Mouse (Mus musculus): ENCODE results near the gene Tfrc.

The Tfrc gene

DNA sequence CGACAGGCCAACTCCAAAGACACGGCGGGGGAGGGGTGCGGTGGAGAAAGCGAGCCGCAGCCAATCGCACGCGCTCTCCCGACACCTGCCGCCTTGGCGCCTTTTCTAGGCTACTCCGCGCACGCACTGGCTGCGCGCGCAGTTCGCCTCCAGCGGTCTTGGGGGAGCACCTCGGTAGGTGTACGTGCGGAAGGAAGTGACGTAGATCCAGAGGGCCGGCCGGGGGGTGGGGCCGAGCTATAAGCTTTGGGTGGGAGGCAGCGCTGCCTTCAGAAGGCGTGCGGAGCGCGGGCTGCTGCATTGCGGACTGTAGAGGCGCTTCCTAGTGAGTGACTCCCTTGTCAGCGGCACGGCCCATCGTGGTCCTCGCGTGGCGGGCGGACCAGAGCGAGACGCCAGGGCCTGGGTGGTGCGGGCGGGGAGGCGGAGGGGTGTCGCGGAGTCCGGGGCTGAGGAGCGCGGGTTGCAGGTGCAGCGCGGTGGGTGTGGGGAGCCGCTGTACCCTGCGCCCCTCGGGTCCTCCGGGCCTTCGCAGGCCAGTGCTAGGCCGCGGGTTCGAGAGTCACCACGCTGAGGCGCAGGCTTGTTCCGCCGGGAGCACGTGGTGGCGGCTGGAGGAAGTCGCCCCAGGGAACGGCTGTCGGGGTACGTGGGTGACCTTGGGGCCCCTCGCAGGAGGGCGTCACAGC, at the start of gene Tfrc:
Gene Tfrc (plus strand): TSS at position 209 of the 689 bp plus-strand sequence.
- in situ Hi-C loops (cut with MboI, MseI) = loop anchor here (5.0 kb wide), 4 partner anchors 52 to 497 kb away; no protein-coding TSS in a partner anchor

DNA sequence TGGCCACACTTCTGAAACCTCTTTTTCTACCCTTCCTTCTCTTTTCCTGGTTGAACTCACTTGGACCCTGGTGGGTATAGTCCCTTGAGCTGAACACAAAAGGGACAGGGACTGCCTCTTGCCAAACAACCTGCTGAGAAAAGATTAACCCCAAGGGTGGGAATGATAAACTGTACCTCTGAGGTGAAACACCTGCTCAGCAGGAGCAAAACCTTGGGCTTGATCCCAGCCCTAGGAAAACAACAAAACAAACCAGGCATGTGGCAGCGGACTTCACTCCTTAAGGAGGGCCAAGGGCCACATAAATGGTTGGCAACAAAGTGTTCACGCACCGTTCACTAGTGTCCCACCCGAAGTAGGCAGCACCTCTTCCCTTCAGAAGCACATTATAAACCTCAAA, 49.2 kb upstream of the Tfrc start:
- in situ Hi-C loops (cut with MboI, MseI) = loop anchor here in 1 of 2 experiments (5.0 to 25.0 kb wide), 2 partner anchors 48 to 953 kb away; partner anchors contain the start of genes Slc12a8 and Tfrc

DNA sequence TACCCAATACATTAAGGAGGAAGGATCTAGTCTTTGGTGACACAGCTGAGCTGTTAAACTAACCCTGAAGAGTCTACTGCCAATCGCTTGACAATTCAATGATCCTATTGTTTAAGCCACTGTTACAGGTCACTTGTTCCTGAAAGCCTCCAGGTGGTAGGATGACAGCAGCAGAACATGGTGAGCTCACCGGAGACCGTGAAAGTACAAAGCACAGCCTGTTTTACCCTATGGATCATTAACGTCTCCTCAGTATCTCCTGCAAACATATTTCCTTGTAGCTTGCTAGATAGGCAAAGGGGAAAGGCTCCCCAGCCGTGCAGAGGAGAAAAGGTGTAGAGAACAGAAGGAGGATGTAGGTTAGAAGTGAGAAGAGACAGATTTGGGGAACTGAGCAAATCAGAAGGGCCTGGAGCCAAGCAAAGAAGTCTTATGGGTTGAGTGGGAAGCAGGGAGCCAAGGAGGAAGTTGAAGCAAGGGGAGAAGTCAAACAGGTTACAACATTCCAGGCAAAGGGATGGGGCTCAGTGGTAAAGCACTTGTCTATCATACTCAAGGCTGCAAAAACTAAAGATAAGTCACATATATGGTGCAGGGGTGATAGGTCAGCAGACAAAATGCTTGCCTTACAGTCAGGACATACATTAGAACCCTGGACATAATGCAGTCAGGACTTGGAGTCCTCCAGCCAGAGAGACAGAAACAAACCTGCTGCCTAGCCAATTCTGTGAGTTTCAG, 45.5 kb upstream of the Tfrc start:
- in situ Hi-C loops (cut with MboI, MseI) = loop anchor here (10.0 to 25.0 kb wide), 2 partner anchors 949 to 1528 kb away; partner anchors contain the start of gene Slc12a8 (in 1 of the 2)

DNA sequence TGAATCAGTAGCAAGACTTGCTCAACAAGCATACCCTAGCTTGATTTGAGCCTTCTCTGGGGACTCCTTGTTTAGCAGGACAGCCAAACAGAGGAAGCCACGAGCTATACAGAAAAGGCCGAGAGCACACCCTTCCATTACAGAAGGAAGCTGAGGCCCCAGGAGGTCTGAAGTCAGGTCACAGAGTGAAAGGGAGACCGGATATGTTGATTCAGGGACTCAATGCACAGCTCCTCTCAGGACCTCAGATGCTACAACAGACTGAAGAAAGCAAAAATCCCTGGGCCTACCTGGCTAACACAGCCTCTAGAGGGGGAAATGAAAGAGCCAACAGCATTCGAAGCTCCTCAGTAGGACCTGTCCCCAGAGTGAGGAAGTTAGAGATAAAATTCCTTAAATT, 41.4 kb upstream of the Tfrc start:
- in situ Hi-C loops (cut with MboI, MseI) = loop anchor here (10.0 to 25.0 kb wide), 2 partner anchors 945 to 1532 kb away; partner anchors contain the start of gene Slc12a8 (in 1 of the 2)

DNA sequence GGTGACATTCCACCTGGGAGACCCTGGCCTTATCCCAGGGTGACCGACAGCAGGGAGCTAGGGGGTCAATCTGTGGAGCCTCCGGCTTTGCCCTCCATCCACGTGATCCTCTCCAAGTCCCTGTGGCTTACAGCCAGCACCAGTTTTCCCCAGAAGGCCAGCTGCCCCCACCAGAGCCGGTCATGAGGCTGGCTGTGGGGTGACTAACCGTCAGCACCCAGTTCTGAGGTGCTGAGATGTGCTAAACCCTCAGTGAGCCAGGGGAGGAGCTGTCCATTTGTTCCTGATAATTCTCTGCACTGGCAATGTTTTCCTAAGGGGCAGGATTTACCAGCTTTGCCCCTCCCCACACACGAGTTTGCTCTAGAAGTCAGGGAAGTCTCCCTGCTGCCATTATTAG, 40.3 kb upstream of the Tfrc start:
- in situ Hi-C loops (cut with MboI, MseI) = loop anchor here (10.0 to 25.0 kb wide), 2 partner anchors 944 to 1534 kb away; partner anchors contain the start of gene Slc12a8 (in 1 of the 2)

DNA sequence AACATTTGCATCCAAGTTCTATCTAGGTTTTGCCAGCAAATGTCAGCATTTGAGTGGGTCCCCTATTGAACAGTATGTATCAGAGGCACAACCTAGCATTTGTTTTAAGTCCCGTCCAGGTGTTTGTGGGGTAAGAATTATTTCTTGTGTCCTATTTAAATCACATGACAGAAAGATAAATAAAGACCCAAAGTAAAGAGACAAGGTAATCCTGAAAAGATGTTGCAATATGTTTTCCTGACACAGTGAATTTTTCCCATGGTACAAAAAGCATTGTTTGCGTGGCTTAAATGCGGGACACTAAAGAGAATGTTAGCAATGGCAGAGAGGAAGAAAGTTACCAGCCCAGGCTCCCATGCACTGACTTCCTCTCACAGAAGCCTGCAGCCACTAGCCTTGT, 38.7 kb upstream of the Tfrc start:
- in situ Hi-C loops (cut with MboI, MseI) = loop anchor here in 1 of 2 experiments (25.0 kb wide), 1 partner anchor 942 kb away; the partner anchor contains the start of gene Slc12a8

DNA sequence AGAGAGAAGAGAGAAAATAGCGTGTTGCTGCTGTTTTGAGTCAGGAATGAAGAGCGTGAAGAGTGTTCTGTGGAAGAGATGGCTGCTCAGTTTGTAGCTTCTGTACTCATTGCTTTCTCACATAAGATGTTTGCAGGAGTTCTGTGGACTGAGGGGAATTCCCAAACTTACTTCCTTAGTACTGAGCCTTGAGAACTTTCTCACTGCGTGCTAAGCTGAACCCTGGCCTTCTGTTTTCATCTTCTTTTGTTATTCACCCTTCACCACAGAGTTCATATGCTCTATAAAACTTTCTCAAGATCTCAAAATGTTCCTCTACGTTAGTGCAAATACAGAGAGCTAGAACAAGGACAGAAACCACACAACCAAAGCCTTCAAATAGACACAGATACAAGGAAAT, 36.2 kb upstream of the Tfrc start:
- in situ Hi-C loops (cut with MboI, MseI) = loop anchor here in 1 of 2 experiments (25.0 kb wide), 1 partner anchor 940 kb away; the partner anchor contains the start of gene Slc12a8

DNA sequence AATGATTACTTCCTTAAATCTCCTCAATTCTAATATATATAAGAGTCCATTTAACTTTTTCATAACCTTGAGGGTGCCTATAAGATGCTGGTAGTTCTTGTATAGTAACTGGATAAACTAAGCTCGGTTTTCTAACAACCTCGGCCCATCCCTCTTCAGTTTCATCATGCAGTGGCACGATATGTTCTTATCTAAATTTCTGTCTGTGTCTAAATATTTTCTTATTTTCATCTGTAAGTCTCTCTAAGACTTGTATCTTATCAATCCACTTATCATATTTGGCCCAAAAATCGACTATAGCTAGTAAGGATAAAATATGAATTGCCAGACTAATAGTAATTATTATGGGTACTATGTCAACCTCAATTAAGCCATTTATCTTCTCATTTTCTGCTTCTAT, 22.2 kb upstream of the Tfrc start:
- in situ Hi-C loops (cut with MboI, MseI) = no loop called here

DNA sequence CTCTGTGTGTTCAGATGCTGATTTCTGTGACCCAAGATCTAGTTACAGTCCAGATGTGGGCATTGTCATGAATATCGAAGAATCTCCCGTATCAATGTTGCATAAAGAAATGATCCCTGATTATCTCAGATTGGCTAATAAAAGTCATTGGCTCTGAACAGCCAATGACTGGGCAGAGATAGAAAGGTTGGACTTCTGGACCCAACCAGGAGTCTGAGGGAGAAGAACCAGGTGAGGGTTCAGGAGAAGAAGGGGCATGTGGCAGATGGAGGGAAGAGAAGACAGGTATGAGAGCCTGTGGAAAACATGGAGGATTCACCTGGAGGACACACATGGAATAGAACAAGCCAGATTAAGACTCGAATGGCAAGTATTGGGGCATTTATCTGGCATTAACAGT, 20.2 kb upstream of the Tfrc start:
- in situ Hi-C loops (cut with MboI, MseI) = no loop called here

DNA sequence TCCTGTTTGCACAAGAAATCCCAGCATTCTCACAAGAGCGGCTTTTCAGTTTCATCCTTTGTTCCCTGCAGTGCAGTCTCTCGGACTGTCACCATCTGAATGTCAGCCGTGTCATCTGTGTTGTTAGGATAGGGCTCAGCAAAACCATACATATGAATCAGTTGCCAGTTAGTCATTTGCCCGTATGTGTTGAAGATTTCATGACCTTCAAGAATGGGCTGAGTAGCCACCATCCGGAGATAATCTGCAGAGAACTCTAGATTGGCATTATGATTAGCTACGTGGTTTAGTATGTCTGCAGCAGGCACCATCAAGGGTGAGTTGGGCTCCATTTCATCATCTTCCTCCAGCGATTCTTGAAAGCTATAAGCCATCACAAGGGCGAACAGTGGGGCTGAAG, 17.2 kb upstream of the Tfrc start:
- in situ Hi-C loops (cut with MboI, MseI) = no loop called here

DNA sequence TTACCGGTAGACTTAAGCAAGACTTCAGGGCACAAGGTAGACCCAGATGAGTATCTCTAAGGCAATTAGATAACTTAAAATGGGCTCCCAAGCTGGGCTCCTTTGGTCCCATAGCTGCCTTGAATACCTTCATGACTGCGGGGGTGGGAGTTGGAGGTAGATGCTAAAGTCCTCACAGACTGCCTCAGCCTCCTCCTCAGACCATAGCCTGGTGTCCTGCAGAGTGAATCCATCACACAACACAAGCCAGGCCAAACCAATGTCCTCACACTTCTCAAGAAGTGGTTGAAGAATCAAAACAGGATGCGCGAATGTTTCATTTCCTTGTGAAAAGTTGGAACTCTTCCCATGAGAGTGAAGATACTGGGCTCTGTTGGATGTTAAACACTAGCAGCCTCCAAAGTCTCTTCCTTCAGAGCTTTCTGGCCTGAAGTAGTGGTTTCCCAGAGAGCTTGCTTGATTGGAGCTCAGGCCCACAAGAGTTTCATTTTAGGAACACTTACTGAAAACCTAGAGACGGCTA, 15.4 kb upstream of the Tfrc start:
- in situ Hi-C loops (cut with MboI, MseI) = no loop called here

DNA sequence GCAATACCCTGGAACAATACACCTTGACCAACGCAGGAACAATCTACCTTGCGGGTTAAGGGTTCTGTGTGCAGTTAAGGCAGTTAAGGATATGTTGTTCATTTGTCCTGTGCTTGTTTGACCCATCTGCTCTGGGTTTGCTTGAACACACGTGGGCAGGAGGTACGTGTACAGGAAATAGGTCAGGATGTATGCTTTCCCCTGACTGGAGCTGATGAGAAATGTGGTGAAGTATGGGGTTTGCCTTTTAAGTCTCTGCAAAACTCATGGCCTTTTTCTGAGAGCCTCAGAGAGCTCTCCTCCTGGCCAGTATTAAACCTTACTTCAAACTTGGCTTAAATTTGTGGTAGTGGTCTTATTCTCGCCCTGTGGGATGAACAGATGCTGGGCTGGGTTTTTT, 14.8 kb upstream of the Tfrc start:
- in situ Hi-C loops (cut with MboI, MseI) = no loop called here

DNA sequence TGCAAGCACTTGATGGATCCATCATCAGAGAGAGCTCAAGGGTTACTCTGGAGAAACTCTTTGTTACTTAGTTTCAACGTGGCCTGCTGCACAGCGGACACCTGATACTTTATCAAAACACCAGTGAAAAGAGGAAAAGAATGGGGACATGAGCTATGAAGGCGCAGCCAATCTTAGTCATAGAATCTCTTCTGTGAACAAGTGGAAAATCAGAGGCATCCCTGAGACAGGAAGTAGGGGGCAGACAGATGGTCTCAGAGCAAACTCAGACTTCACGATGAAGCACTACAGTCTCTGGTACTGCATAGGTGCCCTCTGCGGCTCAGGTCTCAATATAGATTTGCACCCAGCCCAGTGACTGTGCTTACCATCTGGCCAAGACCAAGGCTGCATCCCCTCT, 14.0 kb upstream of the Tfrc start:
- in situ Hi-C loops (cut with MboI, MseI) = no loop called here

DNA sequence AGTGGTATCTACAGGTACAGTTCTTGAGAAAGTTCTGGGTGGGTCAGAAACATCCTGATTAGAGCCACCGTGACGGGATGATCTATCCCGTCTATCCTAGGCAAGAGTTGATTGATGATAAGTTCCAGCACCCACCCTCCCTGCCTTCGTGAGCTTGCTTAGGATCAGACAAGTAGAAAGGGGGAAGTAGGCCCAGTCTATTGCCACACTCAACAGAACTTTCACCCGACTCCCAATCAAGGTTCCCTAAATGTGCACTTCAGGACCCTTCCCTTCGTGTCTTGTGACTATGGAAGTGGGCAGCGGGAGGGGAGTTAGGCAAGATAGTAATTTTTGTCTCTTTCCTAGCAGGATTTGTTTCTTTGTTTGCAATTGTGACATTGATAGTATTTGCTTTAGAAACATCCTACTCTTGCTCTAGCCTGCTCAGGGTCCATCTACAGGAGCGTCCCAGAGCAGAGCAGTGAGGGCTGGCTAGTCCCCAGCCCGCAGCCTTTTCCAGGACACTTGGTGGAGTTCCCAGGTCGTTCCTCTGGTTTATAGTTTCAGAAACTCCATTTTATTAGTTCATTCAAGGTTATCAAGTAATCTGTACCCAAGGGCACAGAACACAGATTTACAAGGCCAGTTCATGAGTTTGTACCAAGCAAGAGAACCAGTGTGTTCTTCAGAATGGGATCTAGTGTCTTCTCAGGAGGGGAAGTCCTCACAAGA, 13.4 kb upstream of the Tfrc start:
- in situ Hi-C loops (cut with MboI, MseI) = no loop called here

DNA sequence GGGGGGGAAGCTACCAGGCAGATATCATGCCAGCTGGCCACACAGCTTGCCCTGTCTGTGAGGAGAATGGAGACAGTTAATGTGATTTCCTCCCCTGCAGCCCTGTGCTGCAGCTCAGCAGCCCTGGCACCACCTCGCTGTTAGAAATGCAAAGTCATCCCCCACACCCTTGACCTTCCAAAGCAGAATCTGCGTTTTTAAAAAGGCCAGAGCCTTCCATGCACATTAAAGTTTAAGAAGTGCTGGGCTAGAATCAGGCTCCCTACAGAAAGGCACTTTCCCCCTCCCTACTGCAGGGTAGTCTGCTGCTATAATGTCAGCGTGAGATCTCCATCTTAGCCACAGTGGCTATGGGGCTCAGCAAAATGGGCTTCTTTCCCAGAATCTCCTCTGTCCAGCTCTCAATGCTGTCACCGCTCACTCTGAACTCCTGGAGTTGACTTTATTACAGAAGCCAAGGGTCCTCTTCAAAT, 10.8 kb upstream of the Tfrc start:
- in situ Hi-C loops (cut with MboI, MseI) = no loop called here

DNA sequence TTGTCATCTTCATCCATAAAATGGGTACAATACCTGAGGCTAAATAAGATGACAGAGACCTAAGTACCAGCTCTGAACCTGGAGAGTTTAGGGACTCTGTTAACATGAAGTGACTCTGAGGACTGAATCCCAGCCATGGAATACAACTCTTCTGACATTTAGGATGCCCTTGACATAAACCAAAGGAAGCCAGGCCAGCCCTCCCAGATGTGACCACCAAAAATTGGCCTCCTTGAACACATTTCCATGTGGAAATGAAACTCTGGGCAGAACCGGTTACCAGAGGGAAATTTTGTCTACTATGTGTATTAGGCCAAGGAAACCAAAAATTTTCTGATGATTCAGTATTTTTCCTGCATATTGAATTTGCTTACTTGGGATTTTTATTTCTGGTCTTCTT, 9.6 kb upstream of the Tfrc start:
- in situ Hi-C loops (cut with MboI, MseI) = no loop called here

DNA sequence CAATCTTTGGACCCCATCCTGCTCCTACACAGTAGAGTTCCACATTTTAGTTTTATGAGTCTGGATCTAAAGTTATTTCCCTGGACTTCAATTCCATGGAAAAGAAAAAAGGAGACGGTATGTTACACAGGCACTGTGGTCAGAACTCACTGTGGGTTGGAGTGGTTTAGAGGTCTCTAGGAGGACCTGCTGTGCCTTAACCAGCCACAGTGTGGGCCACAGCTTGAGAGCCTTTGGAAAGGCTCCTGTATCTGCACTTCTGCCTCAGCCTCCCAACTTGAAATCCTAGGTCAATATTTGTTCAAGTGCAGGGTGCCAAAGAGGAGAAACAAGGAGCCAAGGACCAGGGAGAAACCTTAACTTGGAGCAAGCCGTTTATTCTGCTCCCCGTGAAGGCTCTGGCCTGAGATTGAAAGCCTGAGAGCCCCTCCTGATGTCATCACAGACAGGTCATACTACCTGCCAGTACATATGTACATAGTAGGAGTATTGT, 6.5 kb upstream of the Tfrc start:
- in situ Hi-C loops (cut with MboI, MseI) = no loop called here

DNA sequence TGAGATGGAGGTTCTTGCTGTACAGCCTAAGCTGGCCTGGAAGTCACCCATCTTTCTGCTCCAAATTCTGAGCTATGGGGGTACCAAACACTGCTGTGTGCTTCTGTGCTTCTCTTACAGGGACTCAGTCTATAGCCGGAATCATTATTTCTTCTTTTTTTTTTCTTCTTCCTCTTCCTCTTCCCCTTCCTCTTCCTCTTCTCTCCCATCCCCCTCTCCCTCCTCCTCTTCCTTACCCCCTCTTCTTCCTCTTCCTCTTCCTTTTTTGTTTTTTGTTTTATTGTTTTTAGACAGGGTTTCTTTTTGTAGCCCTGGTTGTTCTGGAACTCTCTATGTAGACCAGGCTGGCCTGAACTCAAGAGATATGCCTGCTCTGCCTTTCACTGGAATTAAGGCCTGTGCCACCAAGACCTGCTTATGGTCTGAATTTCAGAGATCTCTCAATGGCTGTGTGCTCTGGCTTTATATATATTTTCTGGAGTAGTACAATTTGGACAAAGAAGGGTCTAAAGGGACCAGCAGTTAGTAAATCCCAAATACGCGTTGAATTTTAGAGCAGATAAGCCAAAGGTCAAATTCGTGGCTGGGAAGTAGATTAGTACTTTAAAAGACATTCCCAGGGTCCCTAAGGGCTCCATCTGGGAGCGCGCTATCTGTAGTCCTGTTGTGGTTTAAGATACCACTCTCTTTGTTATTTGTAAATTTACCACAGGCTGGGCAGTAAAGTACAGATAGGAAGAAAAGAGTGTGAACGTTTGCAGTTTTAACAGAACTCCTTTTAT, 967 bp upstream of the Tfrc start:
- in situ Hi-C loops (cut with MboI, MseI) = loop anchor here (5.0 kb wide), 4 partner anchors 50 to 495 kb away; no protein-coding TSS in a partner anchor

DNA sequence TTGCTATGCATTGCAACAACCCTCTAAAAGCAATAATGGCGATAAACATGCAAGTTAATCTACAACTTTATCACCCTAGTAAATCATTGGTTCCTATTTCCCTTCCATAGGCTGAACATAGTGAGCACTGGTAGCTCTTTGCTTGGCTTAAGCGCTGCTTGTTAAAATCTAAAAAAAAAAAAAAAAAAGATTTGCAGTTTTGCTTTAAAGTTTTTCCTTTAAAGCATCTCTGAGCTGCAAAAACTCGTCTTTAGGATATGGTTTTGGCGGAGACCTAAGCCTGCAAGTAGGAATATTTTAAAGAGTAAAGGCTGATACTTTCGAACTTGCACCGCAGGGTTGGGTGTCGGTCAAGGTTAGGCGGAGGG, 392 bp upstream of the Tfrc start:
- in situ Hi-C loops (cut with MboI, MseI) = loop anchor here (5.0 kb wide), 4 partner anchors 51 to 496 kb away; no protein-coding TSS in a partner anchor

DNA sequence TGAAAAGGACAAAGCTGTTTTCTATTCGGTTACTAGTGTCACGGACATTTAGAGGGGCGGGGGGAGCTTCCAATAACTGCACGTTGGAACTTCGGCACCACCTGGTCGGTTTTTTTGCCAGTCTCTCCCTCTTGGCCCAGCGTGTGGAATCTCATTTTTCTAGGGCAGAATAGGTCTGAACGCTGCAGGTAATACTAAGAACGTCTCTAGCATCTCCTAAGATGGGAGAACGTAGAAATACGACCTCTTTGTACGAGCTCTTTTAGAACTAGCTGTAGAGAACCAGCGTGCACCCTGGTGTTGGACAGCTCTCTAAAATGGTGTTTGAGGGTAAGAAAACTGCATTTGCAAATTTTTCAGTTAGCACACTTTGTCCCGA, 670 bp downstream of the Tfrc start:
- in situ Hi-C loops (cut with MboI, MseI) = loop anchor here (5.0 kb wide), 4 partner anchors 52 to 497 kb away; no protein-coding TSS in a partner anchor
